Mouse (Mus musculus) lung, postnatal 0 days (tissue): ENCODE results near the gene Slc12a9.

ENCODE experiments used
- CTCF ChIP-seq: IDR thresholded peaks from 2 replicates; pipeline ENCODE4 v1.5.1; 2016; ENCODE audit warnings: antibody characterized with exemption, mild to moderate bottlenecking
- EP300 ChIP-seq: IDR thresholded peaks from 2 replicates; pipeline ENCODE4 v1.6.1; 2016; ENCODE audit warnings: antibody characterized with exemption, mild to moderate bottlenecking, control low read depth

GRCm38 (mm10) chr5:137374521-137375080 lies 41.2 kb upstream of the Slc12a9 start:
- TF ChIP-seq CTCF (no peak), EP300 (no peak)
